Mouse (Mus musculus) ES-E14 (cell line): ENCODE measurements around the gene Acat2. TPM values are rescaled to one million over a fixed set of nuclear protein-coding genes. Genes with fewer than 3 reads are reported as not detected.

Experiments
- DNase-seq: peaks from one replicate; pipeline ENCODE4 v3.0.0-alpha.2; 2013; ENCODE audit warnings: low read depth, low spot score
- H3K27ac ChIP-seq: 2 replicates; pipeline ENCODE4 v1.5.1; 2012; ENCODE audit warnings: low read depth, mild to moderate bottlenecking, low read length, moderate library complexity, mixed read lengths; ENCODE audit not compliant: poor library complexity, insufficient read depth, severe bottlenecking
- H3K36me3 ChIP-seq: 2 replicates; pipeline ENCODE4 v1.6.1; 2012; ENCODE audit warnings: mild to moderate bottlenecking, low read length, moderate library complexity, mixed read lengths; ENCODE audit not compliant: control insufficient read depth, poor library complexity, insufficient read depth, severe bottlenecking
- H3K4me1 ChIP-seq, 2 experiments: fragments of 150-350 bp in 1 of 2; sonication (generic) in 1 of 2; 2 replicates each; pipeline ENCODE4 v1.6.1; 2012; ENCODE audit warnings: low read length in 2 of 2, mild to moderate bottlenecking in 1 of 2, mixed read lengths in 1 of 2; ENCODE audit not compliant: control insufficient read depth in 2 of 2, insufficient read depth in 2 of 2, poor library complexity in 1 of 2
- H3K4me3 ChIP-seq, 2 experiments: fragments of 150-350 bp in 1 of 2; sonication (generic) in 1 of 2; 2 replicates each; pipeline ENCODE4 v1.5.1; 2012; ENCODE audit warnings: low read length in 2 of 2, low read depth in 1 of 2, mild to moderate bottlenecking in 1 of 2, mixed read lengths in 1 of 2; ENCODE audit not compliant: insufficient read depth in 1 of 2, poor library complexity in 1 of 2, severe bottlenecking in 1 of 2
- H3K9ac ChIP-seq: 2 replicates; pipeline ENCODE4 v1.6.1; 2012; ENCODE audit warnings: low read depth, mild to moderate bottlenecking, low read length, mixed read lengths; ENCODE audit not compliant: poor library complexity, insufficient read depth, severe bottlenecking
- H3K9me3 ChIP-seq: fragments of 150-350 bp; sonication (generic); 2 replicates; pipeline ENCODE4 v1.6.1; 2012; ENCODE audit warnings: low read depth, mild to moderate bottlenecking, low read length; ENCODE audit not compliant: control insufficient read depth, insufficient read depth
- CHD2 ChIP-seq: IDR thresholded peaks from 2 replicates; pipeline ENCODE4 v1.6.1; 2014; ENCODE audit warnings: mild to moderate bottlenecking, low read depth, low read length, inconsistent platforms
- HCFC1 ChIP-seq: IDR thresholded peaks from 2 replicates; pipeline ENCODE4 v1.6.1; 2012; ENCODE audit warnings: low read length, inconsistent platforms, borderline replicate concordance; ENCODE audit not compliant: insufficient read depth
- MAFK ChIP-seq: IDR thresholded peaks from 2 replicates; pipeline ENCODE4 v1.6.1; 2014; ENCODE audit warnings: mild to moderate bottlenecking, low read depth, low read length, inconsistent platforms; ENCODE audit not compliant: insufficient read depth
- ZC3H11A ChIP-seq: IDR thresholded peaks from 2 replicates; pipeline ENCODE4 v1.6.1; 2012; ENCODE audit warnings: low read depth, mild to moderate bottlenecking, inconsistent platforms, low read length, borderline replicate concordance
- ZNF384 ChIP-seq: IDR thresholded peaks from 2 replicates; pipeline ENCODE4 v1.6.1; 2012; ENCODE audit warnings: low read depth, low read length, inconsistent platforms
- in situ Hi-C, 2 experiments: fragments of 600-800 bp; cut with MboI; formaldehyde crosslinking; loops; one replicate each; pipeline ENCODE4 v1.15.1; 2025; ENCODE audit warnings: low sequenced_read_pairs in 2 of 2, inconsistent platforms in 1 of 2; ENCODE audit not compliant: unreplicated experiment in 2 of 2
- total RNA-seq: library from RNA; depleted of rRNA; stranded (reverse); fragments of 300-350 nt; gene quantifications from 2 replicates; pipeline ENCODE4 v1.2.3, GENCODE M21; 2012; rRNA removed

Gene Acat2
- 44.0 and 57.3 TPM in 2 replicates for total RNA-seq

GRCm38 (mm10) chr17:12960331-12960873, at the start of gene Acat2:
Acat2 (minus strand) TSS chr17:12960747.
- Histone ChIP-seq H3K4me3 (peak within 1 kb of the TSS; percentile 77 to 96), H3K27ac (0 out of 2 replicates have a peak within 1 kb of the TSS, but pooled peaks have one; percentile 37), H3K9me3 (no peaks in the 10 kb centered on the region), H3K4me1 (peaks cover 0 to 4% of the 10 kb centered on the region in 2 experiments; a peak in 1 of 4 replicates), H3K9ac (peak within 1 kb of the TSS; percentile 82), H3K36me3 (peaks cover 8% of the 10 kb centered on the region)
- in situ Hi-C loops = no loop called here
- no peak for TF ChIP-seq HCFC1
- TF ChIP-seq CHD2 = 0 out of 2 replicates have a peak, but pooled peaks have one; percentile 59
- peak; percentile 86 for DNase-seq

- Histone ChIP-seq H3K4me1 (no peaks in the 10 kb centered on the region; a peak in 1 of 4 replicates), H3K9me3 (no peaks in the 10 kb centered on the region), H3K9ac (no peak overlapping the region), H3K4me3 (no peak overlapping the region), H3K36me3 (peaks cover 21% of the 10 kb centered on the region), H3K27ac (no peak overlapping the region)
- no peak for TF ChIP-seq ZC3H11A
- TF ChIP-seq ZNF384 = no peak
- TF ChIP-seq MAFK = peak; percentile 92
- no peak for TF ChIP-seq CHD2
- no peak for DNase-seq
- in situ Hi-C loops = no loop called here
These were observed 49.3 kb upstream of the Acat2 start for GRCm38 (mm10) chr17:13009887-13010286.

GRCm38 (mm10) chr17:13008528-13008927, 48.0 kb upstream of the Acat2 start:
- Histone ChIP-seq H3K9ac (peak overlapping the region; percentile 77), H3K36me3 (peaks cover 12% of the 10 kb centered on the region), H3K4me3 (peak overlapping the region; percentile 70 to 83), H3K27ac (no peak overlapping the region), H3K9me3 (no peaks in the 10 kb centered on the region), H3K4me1 (peaks cover 0 to 4% of the 10 kb centered on the region in 2 experiments; a peak in 2 of 4 replicates)
- no peak for DNase-seq
- TF ChIP-seq MAFK (no peak), ZC3H11A (no peak), ZNF384 (no peak), HCFC1 (no peak), CHD2 (no peak)
- in situ Hi-C loops = no loop called here

GRCm38 (mm10) chr17:13007730-13008425, 47.3 kb upstream of the Acat2 start:
- Histone ChIP-seq H3K4me3 (peak overlapping the region; percentile 70 to 83), H3K9me3 (no peaks in the 10 kb centered on the region), H3K27ac (peak overlapping the region; percentile 10), H3K36me3 (peaks cover 7% of the 10 kb centered on the region), H3K4me1 (peaks cover 3 to 5% of the 10 kb centered on the region in 2 experiments; a peak in 2 of 4 replicates), H3K9ac (peak overlapping the region; percentile 77)
- peak; percentile 68; the same call in 1 of the 2 replicates for TF ChIP-seq HCFC1
- TF ChIP-seq ZC3H11A = no peak
- in situ Hi-C loops = no loop called here
- DNase-seq = peak; percentile 90
